Mouse (Mus musculus) midbrain, embryonic 15.5 days (tissue): ENCODE measurements around the gene Atp6v1e2. TPM values are rescaled to one million over a fixed set of nuclear protein-coding genes. Genes with fewer than 3 reads are reported as not detected.

Experiments
- polyA plus RNA-seq: library from polyadenylated mRNA; unstranded; fragments of >200 nt; fragmentation: Nextera tagmentation; extraction: Ambion mirVana; gene quantifications from 2 replicates; pipeline ENCODE4 v1.2.1, GENCODE M21; 2015

The Atp6v1e2 gene
- polyA plus RNA-seq, 1 experiment from 2014 or later: not detected

Other genes starting within 250 kb of the Atp6v1e2 start
- gene Epas1, start 194.2 kb downstream of the Atp6v1e2 start, polyA plus RNA-seq: 5.1 and 5.2 TPM in 2 replicates
- not detected in 2 replicates for gene Tmem247, start 30.5 kb downstream of the Atp6v1e2 start, polyA plus RNA-seq
- 5.6 and 7.0 TPM in 2 replicates for gene Rhoq, start 15.2 kb upstream of the Atp6v1e2 start, polyA plus RNA-seq
- 28.1 and 29.0 TPM in 2 replicates for gene Pigf, start 77.5 kb upstream of the Atp6v1e2 start, polyA plus RNA-seq
- 194 and 211 TPM in 2 replicates for gene Cript, start 77.7 kb upstream of the Atp6v1e2 start, polyA plus RNA-seq
- gene Socs5, start 159.8 kb upstream of the Atp6v1e2 start, polyA plus RNA-seq: 14.8 and 16.2 TPM in 2 replicates